ENCODE assay signal across 9 mouse cellular contexts in genomic region chr8:91376785-91377184, GRCm38 (mm10).
DNase-seq lines count a peak whose midpoint lies in the region; ATAC-seq lines count a peak whose summit lies in the region.
"Had no signal": no experiment of that assay in that cellular context is flagged by ENCODE, and none has a peak within 500 bp of the region (broad histone marks: within the 10 kb centered on the region; RNA-seq: fewer than 3 reads in every experiment).

No protein-coding gene starts in this region.

- H3K9ac ChIP-seq in midbrain, embryonic 15.5 days = no peak overlapping the region

- peaks cover 47% of the 10 kb centered on the region for H3K4me1 ChIP-seq in midbrain, embryonic 15.5 days

- no peak overlapping the region for H3K27ac ChIP-seq in midbrain, embryonic 15.5 days
- H3K27ac ChIP-seq: macrophage had no signal

- H3K4me2 ChIP-seq in midbrain, embryonic 15.5 days = no peak overlapping the region

- no peak overlapping the region for H3K4me3 ChIP-seq in midbrain, embryonic 15.5 days

- no peak for ATAC-seq in midbrain, embryonic 15.5 days (replicated peaks)

- 65% methylated on average over 11 of the region's 11 CpGs for WGBS in midbrain, embryonic 15.5 days

- H3K9me3 ChIP-seq in midbrain, embryonic 15.5 days = no peaks in the 10 kb centered on the region

- peak; percentile 45 for DNase-seq in adrenal gland, adult 2 months
- no peak for DNase-seq in adrenal gland, adult 8-10 months
- peak; percentile 31 for DNase-seq in urinary bladder, postnatal 14 days (ENCODE audit: low spot score)
- DNase-seq in urinary bladder, postnatal 25 days (ENCODE audit: low spot score) = no peak
- peak; percentile 58 to 67 for DNase-seq in kidney, postnatal 4 days
- DNase-seq in urinary bladder, postnatal 4 days (ENCODE audit: low spot score in 2 of 2) = peak; percentile 29 to 58
- no peak for DNase-seq in natural killer cell, adult 2 months (ENCODE audit: low spot score in 2 of 2)

- H3K36me3 ChIP-seq in midbrain, embryonic 15.5 days (replicated peaks) = no peaks in the 10 kb centered on the region

- 0 out of 2 replicates have a peak, but pooled peaks cover 2% of the 10 kb centered on the region for H3K27me3 ChIP-seq in midbrain, embryonic 15.5 days (replicated peaks)

Comparison
In these comparisons a context has a peak if more than half of its experiments do, and no peak if none do; other contexts are left out.
1. DNase-seq: peak in adrenal gland, adult 2 months (single experiment), urinary bladder, postnatal 14 days (single experiment), kidney, postnatal 4 days (2 of 2) and urinary bladder, postnatal 4 days (2 of 2); none in adrenal gland, adult 8-10 months (single experiment), urinary bladder, postnatal 25 days (single experiment) and natural killer cell, adult 2 months (0 of 2).